Mouse (Mus musculus): ENCODE measurements at regions not wholly inside any gene's neighbourhood (a gene's known extent, or its start where the extent isn't known, plus 50 kb on each side); places are given as distances from the start of the nearest gene placed in this dataset.

DNA sequence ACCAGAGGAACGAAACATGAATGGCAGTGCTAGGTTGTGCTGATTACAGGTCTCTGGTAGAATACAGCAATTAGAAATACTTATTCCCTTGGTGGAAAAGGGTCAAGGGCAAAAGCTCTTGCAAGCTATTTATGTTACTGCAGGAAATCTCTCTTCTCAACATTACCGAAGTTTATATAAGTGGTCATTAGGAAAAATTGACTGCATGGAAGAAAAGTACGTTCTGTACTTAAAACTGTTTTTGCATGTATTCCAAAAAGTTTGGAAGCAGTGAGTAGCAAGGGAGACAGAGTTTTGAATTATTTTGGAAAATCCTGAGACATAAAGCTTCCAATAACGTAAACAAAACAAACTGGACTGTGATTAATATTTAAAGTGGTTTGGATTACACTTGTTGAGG, 554.6 kb upstream of the Klf6 start:
- no peak overlapping the region for H3K27ac ChIP-seq
- no peak overlapping the region for H3K4me3 ChIP-seq
- H3K4me1 ChIP-seq = no peaks in the 10 kb centered on the region
- no peak overlapping the region for H3K9ac ChIP-seq
- no peaks in the 10 kb centered on the region for H3K36me3 ChIP-seq
- H3K9me3 ChIP-seq = no peaks in the 10 kb centered on the region
- H3K27me3 ChIP-seq = no peaks in the 10 kb centered on the region
- 65% methylated on average over 4 of the region's 4 CpGs for WGBS
- H3K4me2 ChIP-seq = no peak overlapping the region
- ATAC-seq (ENCODE audit: insufficient number of reproducible peaks, insufficient read depth, low FRiP score, low TSS enrichment, low read depth) = no peak

DNA sequence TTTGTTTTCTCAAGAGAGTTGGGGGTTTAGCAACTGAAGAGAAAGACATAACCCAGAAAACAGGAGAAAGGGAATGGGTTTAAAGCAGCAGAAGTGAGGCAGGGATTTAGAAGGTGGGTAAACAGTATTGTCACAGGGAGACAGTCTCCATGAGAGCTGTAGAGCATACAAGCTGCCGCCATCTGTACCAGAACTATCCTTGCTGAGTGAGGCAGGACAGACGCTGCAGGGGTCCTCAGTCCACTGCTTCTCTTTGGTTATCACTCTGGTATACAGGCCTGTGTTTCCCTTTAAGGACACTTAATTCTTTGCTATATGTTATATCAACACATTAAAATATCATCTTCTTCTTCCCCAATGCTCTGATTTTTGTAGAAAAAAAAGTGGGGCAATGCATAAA, 548.0 kb upstream of the Klf6 start:
- WGBS = 45% methylated on average over 2 of the region's 2 CpGs
- Histone ChIP-seq H3K27ac (no peak overlapping the region), H3K4me1 (no peaks in the 10 kb centered on the region), H3K27me3 (no peaks in the 10 kb centered on the region), H3K4me3 (no peak overlapping the region), H3K4me2 (no peak overlapping the region), H3K9ac (no peak overlapping the region), H3K36me3 (no peaks in the 10 kb centered on the region), H3K9me3 (no peaks in the 10 kb centered on the region)
- no peak for ATAC-seq (ENCODE audit: insufficient number of reproducible peaks, insufficient read depth, low FRiP score, low TSS enrichment, low read depth)

DNA sequence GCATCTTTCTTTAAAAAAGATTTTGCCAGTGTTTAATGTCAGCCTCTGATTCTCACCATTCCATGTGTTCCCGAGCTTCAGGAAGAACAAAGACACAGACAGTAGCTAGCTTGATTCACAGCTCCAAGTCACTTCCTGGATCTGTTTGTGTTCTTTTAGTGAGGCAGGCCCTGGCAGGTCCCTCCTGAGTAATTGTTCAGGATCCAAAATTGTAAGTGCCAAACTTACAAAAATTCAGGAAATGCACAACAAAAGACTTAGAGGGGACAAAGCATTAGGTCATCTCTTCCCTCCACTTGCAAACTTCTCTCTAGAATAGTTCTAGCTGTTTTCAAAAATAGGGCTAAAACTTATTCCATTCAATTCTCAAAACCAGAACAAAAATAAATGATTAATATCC, 546.3 kb upstream of the Klf6 start:
- no peak for ATAC-seq (ENCODE audit: insufficient number of reproducible peaks, insufficient read depth, low FRiP score, low TSS enrichment, low read depth)
- H3K36me3 ChIP-seq = no peaks in the 10 kb centered on the region
- 35% methylated on average over 1 of the region's 1 CpGs for WGBS
- no peak overlapping the region for H3K4me3 ChIP-seq
- no peak overlapping the region for H3K27ac ChIP-seq
- H3K4me2 ChIP-seq = no peak overlapping the region
- H3K27me3 ChIP-seq = no peaks in the 10 kb centered on the region
- H3K9ac ChIP-seq = no peak overlapping the region
- no peaks in the 10 kb centered on the region for H3K9me3 ChIP-seq
- H3K4me1 ChIP-seq = no peaks in the 10 kb centered on the region

DNA sequence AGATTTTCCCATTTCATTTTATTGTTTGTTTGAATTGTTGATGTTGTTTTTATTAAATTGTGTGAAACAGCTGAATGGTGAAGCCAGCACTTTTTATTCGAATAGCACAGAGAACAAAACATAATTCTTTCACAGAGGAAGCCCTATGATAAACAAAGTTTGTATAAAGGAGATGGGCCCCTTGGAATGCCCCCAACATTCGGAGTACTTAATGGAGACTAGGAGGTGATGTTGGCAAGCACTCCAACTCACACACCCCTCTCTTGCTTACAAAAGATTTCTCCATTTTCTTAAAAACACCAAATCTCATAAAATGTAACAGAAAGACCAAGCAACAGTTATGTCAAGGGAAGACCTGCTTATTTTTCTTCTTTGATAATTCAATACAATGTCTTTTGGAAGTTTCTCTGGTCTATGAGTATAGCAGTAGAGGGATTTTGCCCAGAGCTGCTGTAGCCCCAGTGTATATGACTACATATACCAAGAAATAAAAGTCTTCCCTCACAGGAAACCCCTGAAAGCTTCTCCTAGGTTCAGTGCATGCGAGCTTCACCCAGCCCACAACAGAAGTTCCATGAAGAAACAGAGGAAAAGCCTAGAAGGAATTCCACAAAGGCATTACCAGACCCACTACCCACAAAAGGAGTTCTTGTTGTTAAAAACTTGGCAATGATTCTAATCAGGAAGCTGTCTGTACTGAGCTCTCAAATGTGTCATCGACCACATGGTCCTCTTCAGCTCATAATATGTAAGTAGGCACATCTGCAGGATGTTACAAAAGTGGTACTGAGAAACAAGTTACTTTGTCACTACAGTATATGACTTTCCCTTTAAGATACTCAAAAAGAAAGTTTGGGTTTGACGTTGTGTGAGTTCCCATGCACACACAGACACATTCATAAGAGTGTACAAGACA, 543.1 kb upstream of the Klf6 start:
- H3K9me3 ChIP-seq = no peaks in the 10 kb centered on the region

DNA sequence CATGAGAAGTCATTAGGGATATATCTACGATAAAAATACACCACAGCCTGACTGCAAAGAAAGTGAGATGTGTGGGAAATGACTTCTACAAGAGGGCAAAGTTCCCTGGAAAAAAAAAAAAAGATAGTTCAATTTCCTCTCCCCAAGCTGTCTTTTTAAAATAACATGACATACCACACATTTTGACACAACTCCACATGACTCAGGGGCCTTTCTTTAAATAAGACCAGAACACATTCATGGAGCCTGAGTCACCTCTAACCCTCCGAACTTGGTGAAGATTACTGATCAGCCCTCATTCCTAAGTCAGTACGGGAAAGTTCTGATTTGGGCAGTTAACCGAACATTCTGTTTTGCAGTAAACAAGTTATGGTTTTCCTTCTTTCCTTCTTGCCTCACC, 515.6 kb upstream of the Klf6 start:
- 33% methylated on average over 4 of the region's 4 CpGs for WGBS
- H3K27me3 ChIP-seq = no peaks in the 10 kb centered on the region

More for the DNA sequence above, 543.1 kb upstream of the Klf6 start:
- H3K36me3 ChIP-seq = no peaks in the 10 kb centered on the region
- H3K4me1 ChIP-seq = no peaks in the 10 kb centered on the region
- H3K4me2 ChIP-seq = no peak overlapping the region
- no peaks in the 10 kb centered on the region for H3K27me3 ChIP-seq
- no peak overlapping the region for H3K27ac ChIP-seq
- no peak for ATAC-seq (ENCODE audit: insufficient number of reproducible peaks, insufficient read depth, low FRiP score, low TSS enrichment, low read depth)
- H3K4me3 ChIP-seq = no peak overlapping the region
- WGBS = 78% methylated on average over 5 of the region's 5 CpGs
- H3K9ac ChIP-seq = no peak overlapping the region

DNA sequence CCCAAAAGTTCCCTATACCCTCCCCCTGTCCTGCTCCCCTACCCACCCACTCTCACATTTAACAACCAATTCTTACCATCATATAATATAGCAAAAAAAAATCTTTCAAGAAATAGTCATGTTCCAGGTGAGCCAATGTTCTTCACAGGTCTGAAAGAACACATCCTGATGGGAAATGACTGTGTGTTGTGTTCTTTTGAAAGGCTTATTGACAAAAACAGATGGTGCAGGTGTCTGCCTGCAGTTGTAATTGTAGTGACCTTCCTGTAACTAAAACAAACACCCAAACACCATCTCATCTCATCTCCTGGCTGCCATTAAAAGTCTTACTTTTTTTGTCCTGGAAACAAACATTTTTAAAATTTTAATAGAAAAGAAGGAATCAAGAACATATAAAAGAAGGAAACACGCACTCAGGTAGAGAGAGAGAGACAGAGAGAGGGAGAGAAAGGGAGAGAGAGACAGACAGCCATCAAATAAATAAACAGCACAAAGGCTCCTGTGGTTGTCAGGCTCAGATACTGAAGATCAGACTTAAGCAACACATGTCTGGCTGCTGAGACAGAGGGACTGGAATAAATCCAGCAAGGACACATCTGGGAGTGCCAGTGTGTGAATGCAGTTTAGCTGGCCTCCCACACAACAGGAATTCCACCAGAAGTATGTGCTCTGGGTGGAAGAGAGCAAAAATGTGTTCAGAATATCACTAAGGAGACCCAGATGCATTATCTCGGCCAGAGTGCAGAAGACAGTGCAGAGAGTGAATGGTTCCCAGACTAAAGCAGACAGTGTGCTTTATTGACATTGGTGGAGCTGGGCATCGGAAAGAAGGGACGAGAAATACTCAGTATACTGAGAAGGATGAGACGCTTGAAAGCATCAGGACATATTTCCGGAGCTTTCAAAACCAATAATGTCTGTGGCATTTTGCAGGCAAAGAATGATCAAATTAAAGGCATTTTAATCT, 513.5 kb upstream of the Klf6 start:
- H3K9me3 ChIP-seq = no peaks in the 10 kb centered on the region
- no peak overlapping the region for H3K9ac ChIP-seq
- no peak overlapping the region for H3K4me3 ChIP-seq
- H3K4me2 ChIP-seq = no peak overlapping the region
- no peaks in the 10 kb centered on the region for H3K36me3 ChIP-seq
- H3K27ac ChIP-seq = peak overlapping the region; percentile 22; the same call in 1 of the 2 replicates
- WGBS = 53% methylated on average over 6 of the region's 6 CpGs
- no peaks in the 10 kb centered on the region for H3K27me3 ChIP-seq
- peaks cover 9% of the 10 kb centered on the region; the same call in 1 of the 2 replicates for H3K4me1 ChIP-seq
- no peak for ATAC-seq (ENCODE audit: insufficient number of reproducible peaks, insufficient read depth, low FRiP score, low TSS enrichment, low read depth)

More for the DNA sequence above, 515.6 kb upstream of the Klf6 start:
- H3K4me1 ChIP-seq = peaks cover 9% of the 10 kb centered on the region; the same call in 1 of the 2 replicates
- no peak overlapping the region for H3K4me3 ChIP-seq
- no peak overlapping the region for H3K27ac ChIP-seq
- no peak overlapping the region for H3K4me2 ChIP-seq
- no peak for ATAC-seq (ENCODE audit: insufficient number of reproducible peaks, insufficient read depth, low FRiP score, low TSS enrichment, low read depth)
- H3K9me3 ChIP-seq = no peaks in the 10 kb centered on the region
- H3K9ac ChIP-seq = no peak overlapping the region
- H3K36me3 ChIP-seq = no peaks in the 10 kb centered on the region

DNA sequence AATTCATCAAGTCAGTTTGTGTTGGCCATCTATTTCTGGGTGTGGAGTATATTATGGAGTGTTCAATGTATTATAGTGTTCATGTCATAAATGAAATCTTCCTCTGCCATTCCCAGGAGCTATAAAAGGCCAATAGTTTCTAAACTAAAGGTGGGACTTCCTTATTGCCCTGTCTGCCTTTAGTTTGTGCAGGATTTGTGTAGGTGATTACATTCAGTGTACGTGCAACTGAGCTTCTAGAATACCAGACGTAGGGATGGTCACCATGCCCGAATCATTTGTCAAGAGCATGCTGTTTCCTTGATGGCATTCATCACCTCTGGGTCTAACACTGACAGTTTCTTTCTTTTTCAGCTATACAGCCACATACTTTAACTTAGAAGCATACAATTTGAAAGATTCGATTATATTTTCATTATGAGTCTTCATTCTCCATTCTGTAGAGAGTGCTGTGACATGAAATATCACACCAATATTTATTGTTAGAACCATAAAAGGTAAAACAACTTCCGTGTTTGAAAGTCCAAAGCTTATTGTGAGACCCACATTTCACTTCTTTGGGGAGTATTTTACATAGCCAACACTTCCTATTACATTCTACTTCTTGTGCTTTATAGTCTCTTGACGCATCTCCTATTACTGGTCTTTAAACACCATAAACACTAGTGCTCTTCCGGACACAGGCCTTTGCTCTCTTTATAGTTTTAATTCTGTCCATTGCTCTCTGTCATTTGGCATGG, 494.1 kb upstream of the Klf6 start:
- 86% methylated on average over 7 of the region's 7 CpGs for WGBS
- no peak for ATAC-seq (ENCODE audit: insufficient number of reproducible peaks, insufficient read depth, low FRiP score, low TSS enrichment, low read depth)
- Histone ChIP-seq H3K9ac (no peak overlapping the region), H3K9me3 (no peaks in the 10 kb centered on the region), H3K4me1 (no peaks in the 10 kb centered on the region), H3K27ac (no peak overlapping the region), H3K36me3 (no peaks in the 10 kb centered on the region), H3K4me3 (no peak overlapping the region), H3K4me2 (no peak overlapping the region), H3K27me3 (no peaks in the 10 kb centered on the region)

DNA sequence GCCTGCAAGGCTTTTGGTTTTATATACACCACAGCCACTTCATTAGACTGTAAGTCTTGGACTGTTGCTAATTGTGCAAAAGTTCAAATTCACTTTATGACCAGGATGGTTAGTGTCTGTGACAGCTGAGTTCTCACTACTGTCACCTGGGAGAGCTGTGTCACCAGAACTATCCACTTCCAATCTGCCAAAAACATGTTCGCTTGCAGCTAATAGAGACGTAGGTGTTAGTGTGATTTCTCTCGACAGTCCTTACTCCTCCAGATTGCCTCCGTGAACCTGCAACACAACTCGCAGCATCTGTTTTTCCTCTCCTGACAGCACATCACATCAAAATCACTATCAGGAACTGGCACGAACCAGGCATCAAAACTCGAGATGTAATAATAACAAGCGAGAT, 491.3 kb upstream of the Klf6 start:
- H3K9me3 ChIP-seq = no peaks in the 10 kb centered on the region
- 75% methylated on average over 8 of the region's 8 CpGs for WGBS

DNA sequence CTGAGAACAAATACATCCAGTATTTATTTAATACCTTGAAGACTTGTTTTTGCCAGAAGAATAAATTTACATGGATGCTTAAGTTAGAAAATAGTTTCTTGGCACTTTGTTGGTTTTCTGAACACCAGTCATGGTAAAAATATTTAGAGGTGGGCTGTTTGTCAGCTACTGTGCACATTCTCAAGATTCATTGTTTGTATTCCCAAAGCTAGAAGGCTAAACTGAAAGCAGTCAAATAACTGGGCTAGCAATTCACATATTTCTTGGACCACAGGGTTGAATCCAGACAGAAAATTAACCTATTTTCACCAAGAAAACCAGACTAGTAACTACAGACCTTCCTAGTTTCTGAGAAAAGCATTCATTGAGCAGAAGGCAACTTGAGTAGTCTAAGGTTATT, 488.1 kb upstream of the Klf6 start:
- no peak overlapping the region for H3K4me2 ChIP-seq
- H3K9me3 ChIP-seq = no peaks in the 10 kb centered on the region
- ATAC-seq (ENCODE audit: insufficient number of reproducible peaks, insufficient read depth, low FRiP score, low TSS enrichment, low read depth) = no peak
- H3K9ac ChIP-seq = no peak overlapping the region
- no peak overlapping the region for H3K4me3 ChIP-seq
- H3K27ac ChIP-seq = no peak overlapping the region
- H3K27me3 ChIP-seq = no peaks in the 10 kb centered on the region
- no peaks in the 10 kb centered on the region for H3K36me3 ChIP-seq
- H3K4me1 ChIP-seq = no peaks in the 10 kb centered on the region

More for the DNA sequence above, 491.3 kb upstream of the Klf6 start:
- no peak overlapping the region for H3K4me3 ChIP-seq
- no peak overlapping the region for H3K4me2 ChIP-seq
- no peaks in the 10 kb centered on the region for H3K36me3 ChIP-seq
- no peaks in the 10 kb centered on the region for H3K27me3 ChIP-seq
- H3K27ac ChIP-seq = no peak overlapping the region
- no peaks in the 10 kb centered on the region for H3K4me1 ChIP-seq
- ATAC-seq (ENCODE audit: insufficient number of reproducible peaks, insufficient read depth, low FRiP score, low TSS enrichment, low read depth) = no peak
- no peak overlapping the region for H3K9ac ChIP-seq

DNA sequence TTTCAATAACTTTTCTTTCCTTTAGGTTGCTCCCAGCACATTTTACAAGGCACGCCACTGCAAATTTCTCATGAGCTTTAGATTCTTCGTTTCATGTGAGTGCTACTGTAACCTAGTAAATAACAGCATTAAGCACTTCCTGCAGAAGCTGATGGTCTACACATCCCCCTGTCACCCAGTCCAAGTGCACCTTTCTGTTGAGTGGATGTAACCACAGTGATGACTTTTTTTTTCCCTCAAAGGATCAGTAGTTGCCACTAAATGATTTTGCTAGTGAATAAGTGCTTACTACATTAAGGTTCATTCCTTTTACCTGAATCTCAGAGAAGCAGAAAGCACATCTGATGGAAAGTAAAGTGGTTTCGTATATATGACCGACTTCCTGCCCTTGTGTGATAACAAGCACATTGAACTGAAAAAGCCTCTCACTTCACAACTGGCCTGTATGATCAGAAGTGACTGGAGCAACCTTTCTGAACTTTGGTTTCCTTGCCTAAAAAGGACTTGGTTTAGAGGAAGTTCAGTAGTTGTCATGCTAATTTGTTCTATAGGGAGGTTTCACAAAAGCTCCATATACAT, 453.0 kb upstream of the Klf6 start:
- no peak overlapping the region for H3K4me2 ChIP-seq
- no peak overlapping the region for H3K27ac ChIP-seq
- no peaks in the 10 kb centered on the region for H3K9me3 ChIP-seq
- WGBS = 86% methylated on average over 4 of the region's 4 CpGs
- H3K4me3 ChIP-seq = no peak overlapping the region
- ATAC-seq (ENCODE audit: insufficient number of reproducible peaks, insufficient read depth, low FRiP score, low TSS enrichment, low read depth) = no peak
- no peaks in the 10 kb centered on the region for H3K4me1 ChIP-seq
- H3K36me3 ChIP-seq = no peaks in the 10 kb centered on the region
- H3K27me3 ChIP-seq = no peaks in the 10 kb centered on the region
- H3K9ac ChIP-seq = no peak overlapping the region

DNA sequence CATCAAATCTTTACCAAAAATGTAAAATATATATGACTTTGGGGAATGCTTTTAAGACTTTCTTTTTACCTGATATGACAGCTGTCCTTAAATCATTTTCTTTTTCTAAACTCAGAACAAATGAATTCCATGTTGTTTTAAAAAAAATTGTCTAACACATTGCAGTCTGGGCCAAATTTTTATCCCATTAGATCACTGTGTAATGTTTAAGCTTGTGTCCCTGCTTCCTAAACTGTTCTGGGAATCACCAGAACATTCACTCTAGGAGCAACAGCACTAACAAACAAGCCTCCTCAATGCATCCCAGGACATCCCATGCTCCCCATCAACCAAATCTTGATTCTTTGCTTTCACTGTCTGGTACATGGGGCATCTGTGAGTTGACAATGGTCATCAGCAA, 449.2 kb upstream of the Klf6 start:
- H3K36me3 ChIP-seq = no peaks in the 10 kb centered on the region
- no peak overlapping the region for H3K27ac ChIP-seq
- H3K4me1 ChIP-seq = no peaks in the 10 kb centered on the region
- H3K9me3 ChIP-seq = no peaks in the 10 kb centered on the region
- no peak for ATAC-seq (ENCODE audit: insufficient number of reproducible peaks, insufficient read depth, low FRiP score, low TSS enrichment, low read depth)
- no peak overlapping the region for H3K9ac ChIP-seq
- H3K4me3 ChIP-seq = no peak overlapping the region
- H3K27me3 ChIP-seq = no peaks in the 10 kb centered on the region
- no peak overlapping the region for H3K4me2 ChIP-seq

Data from embryonic facial prominence, embryonic 13.5 days (tissue).